Mouse (Mus musculus) C2C12 (cell line): ENCODE results near the gene Socs2.

ENCODE experiments used
- CTCF ChIP-seq: IDR thresholded peaks from one replicate; pipeline ENCODE4 v1.5.1; 2011; ENCODE audit not compliant: control insufficient read depth, insufficient read depth, insufficient read length
- MYOD1 ChIP-seq: IDR thresholded peaks from one replicate; pipeline ENCODE4 v1.6.1; 2011; ENCODE audit warnings: low read depth; ENCODE audit not compliant: control insufficient read depth, insufficient read length
- MYOG ChIP-seq: IDR thresholded peaks from one replicate; pipeline ENCODE4 v1.6.1; 2011; ENCODE audit not compliant: control insufficient read depth, insufficient read length; ENCODE audit errors: extremely low read depth
- USF1 ChIP-seq: IDR thresholded peaks from one replicate; pipeline ENCODE4 v1.6.1; 2011; ENCODE audit warnings: low read depth, mild to moderate bottlenecking, control low read depth, moderate library complexity

GRCm38 (mm10) chr10:95394819-95395812, 21.9 kb downstream of the Socs2 start:
- no peak for TF ChIP-seq MYOD1
- TF ChIP-seq CTCF = no peak
- TF ChIP-seq USF1 = no peak
- TF ChIP-seq MYOG = no peak
